Mouse (Mus musculus): ENCODE data around the gene Fbxl4. TPM values are rescaled to one million over a fixed set of nuclear protein-coding genes. Genes with fewer than 3 reads are reported as not detected.

Fbxl4 gene
- polyA plus RNA-seq, 1 experiment from 2014 or later = 12.6 TPM

DNA sequence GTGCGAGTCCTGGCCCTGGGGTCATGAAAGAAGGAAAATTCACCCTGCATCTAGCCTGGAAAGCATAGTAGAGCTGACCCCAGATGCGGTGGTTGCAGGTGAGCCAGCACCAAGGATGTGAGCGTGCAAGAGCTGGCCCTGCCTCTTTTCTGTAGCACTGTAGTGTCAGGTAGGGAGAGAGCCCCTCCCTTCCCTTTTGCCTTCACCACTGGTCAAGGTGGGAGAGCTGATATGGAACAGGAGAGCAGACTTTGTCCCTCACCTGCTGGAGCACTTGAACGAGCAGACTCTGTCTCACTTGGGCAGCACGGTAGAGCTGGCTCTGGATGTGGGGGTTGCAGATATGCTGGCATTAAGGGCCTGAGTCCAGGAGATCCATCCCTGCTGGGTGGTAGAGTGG, 39.7 kb downstream of the Fbxl4 start:
- Histone ChIP-seq H3K27ac (replicated peaks in 1 of 2; ENCODE audit: control insufficient read depth in 1 of 2, insufficient read depth in 1 of 2, low read depth in 2 of 2, low read length in 2 of 2) (no peak overlapping the region), H3K4me1 (ENCODE audit: control insufficient read depth in 2 of 2, insufficient read depth in 2 of 2, low read length in 2 of 2) (no peaks in the 10 kb centered on the region), H3K9me3 (ENCODE audit: control insufficient read depth, low read length) (no peaks in the 10 kb centered on the region), H3K9ac (ENCODE audit: low read length) (no peak overlapping the region), H3K36me3 (ENCODE audit: control insufficient read depth, insufficient read depth, low read length) (peaks cover 11% of the 10 kb centered on the region), H3K4me3 (ENCODE audit: control insufficient read depth in 1 of 2, insufficient read depth in 1 of 2, low read depth in 1 of 2, low read length in 2 of 2) (no peak overlapping the region), H3K27me3 (ENCODE audit: control insufficient read depth, insufficient read depth, low read length) (no peaks in the 10 kb centered on the region), H3K4me2 (ENCODE audit: low read length) (no peak overlapping the region)
- WGBS = 86% methylated on average over 5 of the region's 5 CpGs
- ATAC-seq (ENCODE audit: insufficient number of reproducible peaks, insufficient read depth, low FRiP score, low read depth) = no peak

DNA sequence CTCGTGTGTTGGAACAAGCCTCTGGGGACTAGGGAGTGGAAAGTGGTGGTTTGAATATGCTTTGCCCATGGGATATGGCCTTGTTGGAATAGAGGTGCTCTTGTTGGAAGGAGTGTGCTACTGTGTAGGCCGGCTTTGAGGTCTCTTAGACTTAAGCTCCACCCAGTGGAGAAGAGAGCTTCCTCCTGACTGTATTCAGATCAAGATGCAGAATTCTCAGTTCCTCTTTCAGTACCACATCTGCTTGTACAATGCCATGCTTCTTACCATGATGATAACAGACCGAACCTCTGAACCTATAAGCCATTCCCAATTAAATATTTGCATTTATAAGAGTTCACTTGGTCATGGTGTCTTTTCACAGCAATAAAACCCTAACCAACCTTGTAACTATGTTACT, 44.7 kb downstream of the Fbxl4 start:
- Histone ChIP-seq H3K4me2 (ENCODE audit: low read length) (no peak overlapping the region), H3K36me3 (ENCODE audit: control insufficient read depth, insufficient read depth, low read length) (peaks cover 14% of the 10 kb centered on the region), H3K4me1 (ENCODE audit: control insufficient read depth in 2 of 2, insufficient read depth in 2 of 2, low read length in 2 of 2) (no peaks in the 10 kb centered on the region), H3K9me3 (ENCODE audit: control insufficient read depth, low read length) (no peaks in the 10 kb centered on the region), H3K27ac (replicated peaks in 1 of 2; ENCODE audit: control insufficient read depth in 1 of 2, insufficient read depth in 1 of 2, low read depth in 2 of 2, low read length in 2 of 2) (no peak overlapping the region), H3K27me3 (ENCODE audit: control insufficient read depth, insufficient read depth, low read length) (no peaks in the 10 kb centered on the region), H3K4me3 (ENCODE audit: control insufficient read depth in 1 of 2, insufficient read depth in 1 of 2, low read depth in 1 of 2, low read length in 2 of 2) (no peak overlapping the region), H3K9ac (ENCODE audit: low read length) (no peak overlapping the region)
- 87% methylated on average over 3 of the region's 3 CpGs for WGBS
- ATAC-seq (ENCODE audit: insufficient number of reproducible peaks, insufficient read depth, low FRiP score, low read depth) = no peak

DNA sequence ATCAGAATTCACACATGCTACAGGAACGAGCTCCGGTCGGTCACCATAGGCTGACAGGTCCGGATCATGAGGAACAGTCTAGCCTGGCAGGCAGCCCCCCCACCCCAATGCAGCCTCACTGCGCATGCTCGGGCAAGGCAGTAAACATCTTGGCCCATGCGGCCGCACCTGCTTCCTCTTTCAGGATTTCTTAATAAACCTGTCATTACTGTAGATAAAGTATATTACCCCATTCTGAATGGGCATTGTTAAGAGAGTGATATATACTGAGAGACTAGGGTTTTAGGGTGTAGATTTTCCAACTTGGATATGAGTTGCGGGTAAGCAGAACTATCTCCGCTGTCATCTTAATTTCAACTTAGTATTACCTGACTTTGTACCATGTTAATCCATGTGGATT, 45.6 kb downstream of the Fbxl4 start:
- Histone ChIP-seq H3K4me2 (ENCODE audit: low read length) (no peak overlapping the region), H3K9me3 (ENCODE audit: control insufficient read depth, low read length) (no peaks in the 10 kb centered on the region), H3K4me3 (ENCODE audit: control insufficient read depth in 1 of 2, insufficient read depth in 1 of 2, low read depth in 1 of 2, low read length in 2 of 2) (no peak overlapping the region), H3K4me1 (ENCODE audit: control insufficient read depth in 2 of 2, insufficient read depth in 2 of 2, low read length in 2 of 2) (no peaks in the 10 kb centered on the region), H3K27me3 (ENCODE audit: control insufficient read depth, insufficient read depth, low read length) (no peaks in the 10 kb centered on the region), H3K9ac (ENCODE audit: low read length) (no peak overlapping the region), H3K27ac (replicated peaks in 1 of 2; ENCODE audit: control insufficient read depth in 1 of 2, insufficient read depth in 1 of 2, low read depth in 2 of 2, low read length in 2 of 2) (no peak overlapping the region), H3K36me3 (ENCODE audit: control insufficient read depth, insufficient read depth, low read length) (peaks cover 14% of the 10 kb centered on the region)
- 92% methylated on average over 10 of the region's 10 CpGs for WGBS
- no peak for ATAC-seq (ENCODE audit: insufficient number of reproducible peaks, insufficient read depth, low FRiP score, low read depth)

DNA sequence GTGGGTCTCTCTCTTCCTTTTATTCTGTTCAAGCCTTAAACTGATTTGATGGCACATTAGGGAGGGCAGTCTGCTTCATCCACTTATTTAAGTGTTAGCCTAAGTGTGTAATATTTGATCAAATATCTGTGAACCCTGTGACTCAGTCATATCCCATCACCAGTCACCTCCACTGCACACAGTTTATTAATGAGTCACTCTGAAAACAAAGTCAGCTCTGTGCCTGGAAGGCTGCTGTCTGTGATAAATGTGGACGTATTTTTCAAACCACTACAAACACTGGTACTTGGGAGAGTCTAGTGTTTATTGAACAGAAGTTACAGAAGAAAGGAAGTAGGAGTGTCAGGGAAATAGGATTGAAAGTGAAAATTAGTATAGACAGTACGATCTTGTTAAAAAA, 63.3 kb downstream of the Fbxl4 start:
- ATAC-seq (ENCODE audit: insufficient number of reproducible peaks, insufficient read depth, low FRiP score, low read depth) = no peak
- 43% methylated on average over 2 of the region's 2 CpGs for WGBS
- H3K27me3 ChIP-seq (ENCODE audit: control insufficient read depth, insufficient read depth, low read length) = no peaks in the 10 kb centered on the region
- H3K9me3 ChIP-seq (ENCODE audit: control insufficient read depth, low read length) = no peaks in the 10 kb centered on the region
- H3K4me2 ChIP-seq (ENCODE audit: low read length) = no peak overlapping the region
- H3K4me1 ChIP-seq (ENCODE audit: control insufficient read depth in 2 of 2, insufficient read depth in 2 of 2, low read length in 2 of 2) = no peaks in the 10 kb centered on the region
- no peak overlapping the region for H3K9ac ChIP-seq (ENCODE audit: low read length)
- no peak overlapping the region for H3K27ac ChIP-seq (replicated peaks in 1 of 2; ENCODE audit: control insufficient read depth in 1 of 2, insufficient read depth in 1 of 2, low read depth in 2 of 2, low read length in 2 of 2)
- no peak overlapping the region for H3K4me3 ChIP-seq (ENCODE audit: control insufficient read depth in 1 of 2, insufficient read depth in 1 of 2, low read depth in 1 of 2, low read length in 2 of 2)
- peaks cover 19% of the 10 kb centered on the region; the same call in 1 of the 2 replicates for H3K36me3 ChIP-seq (ENCODE audit: control insufficient read depth, insufficient read depth, low read length)

DNA sequence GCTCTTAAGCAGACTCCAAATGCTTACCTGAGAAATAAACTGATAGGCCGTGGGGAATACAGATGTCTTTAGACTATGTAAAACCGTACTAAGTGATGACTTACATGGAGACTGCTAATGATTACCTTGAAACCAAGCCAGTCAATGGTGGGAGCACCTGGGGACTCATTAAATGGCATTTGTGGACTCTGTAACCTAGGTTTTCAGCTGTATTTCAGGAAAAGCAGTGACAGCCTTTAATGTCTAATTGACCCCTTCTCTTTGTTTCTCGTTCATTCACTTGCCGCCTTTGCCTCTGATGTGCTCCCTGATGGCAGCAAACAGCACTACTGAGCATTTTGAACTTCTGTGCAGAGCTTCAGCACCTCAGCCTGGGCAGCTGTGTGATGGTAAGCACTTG, 65.1 kb downstream of the Fbxl4 start:
- peaks cover 24% of the 10 kb centered on the region for H3K36me3 ChIP-seq (ENCODE audit: control insufficient read depth, insufficient read depth, low read length)
- H3K27me3 ChIP-seq (ENCODE audit: control insufficient read depth, insufficient read depth, low read length) = no peaks in the 10 kb centered on the region
- no peak overlapping the region for H3K27ac ChIP-seq (replicated peaks in 1 of 2; ENCODE audit: control insufficient read depth in 1 of 2, insufficient read depth in 1 of 2, low read depth in 2 of 2, low read length in 2 of 2)
- H3K9me3 ChIP-seq (ENCODE audit: control insufficient read depth, low read length) = no peaks in the 10 kb centered on the region
- ATAC-seq (ENCODE audit: insufficient number of reproducible peaks, insufficient read depth, low FRiP score, low read depth) = no peak
- no peak overlapping the region for H3K9ac ChIP-seq (ENCODE audit: low read length)
- H3K4me3 ChIP-seq (ENCODE audit: control insufficient read depth in 1 of 2, insufficient read depth in 1 of 2, low read depth in 1 of 2, low read length in 2 of 2) = no peak overlapping the region
- no peak overlapping the region for H3K4me2 ChIP-seq (ENCODE audit: low read length)
- H3K4me1 ChIP-seq (ENCODE audit: control insufficient read depth in 2 of 2, insufficient read depth in 2 of 2, low read length in 2 of 2) = no peaks in the 10 kb centered on the region
- WGBS = 89% methylated on average over 4 of the region's 4 CpGs

DNA sequence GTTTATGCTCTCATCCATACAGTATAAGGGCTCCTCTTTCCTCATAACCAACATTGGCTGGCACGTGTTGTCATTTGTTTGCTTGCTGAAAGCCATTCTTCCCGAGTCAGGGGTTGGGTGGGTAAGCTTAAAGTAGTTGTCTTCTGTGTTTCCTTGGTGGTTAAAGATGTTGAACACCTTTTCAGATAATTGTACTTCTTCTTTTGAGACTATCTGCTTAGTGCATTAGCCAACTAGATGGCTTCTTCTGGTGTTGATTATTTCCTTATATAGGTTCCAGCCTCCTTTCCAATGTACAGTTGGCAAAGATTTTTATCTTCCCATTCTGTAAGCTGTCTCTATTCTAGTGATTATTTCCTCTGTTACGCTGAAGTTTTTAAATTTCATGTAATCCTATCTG, 70.8 kb downstream of the Fbxl4 start:
- WGBS = 93% methylated on average over 3 of the region's 3 CpGs
- H3K36me3 ChIP-seq (ENCODE audit: control insufficient read depth, insufficient read depth, low read length) = peaks cover 23% of the 10 kb centered on the region

DNA sequence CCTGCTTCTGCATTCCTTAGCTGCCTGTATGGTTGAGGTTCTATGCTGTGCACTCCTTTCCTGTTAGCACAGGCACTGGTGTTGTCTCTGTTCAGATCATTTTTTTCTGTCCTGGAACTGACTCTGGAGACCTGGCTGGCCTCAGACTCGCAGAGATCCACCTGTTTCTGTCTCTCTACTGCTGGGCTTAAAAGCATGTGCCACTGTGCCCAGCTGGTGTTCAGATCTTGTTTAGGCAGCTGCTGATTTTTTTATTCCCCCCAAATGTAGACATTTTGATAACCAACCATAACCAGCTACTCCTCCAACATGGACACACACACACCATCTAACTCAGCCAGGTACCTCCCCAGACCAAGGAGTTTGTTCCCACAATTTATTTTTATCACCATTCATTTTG, 112.2 kb downstream of the Fbxl4 start:
- no peak for ATAC-seq (ENCODE audit: insufficient number of reproducible peaks, insufficient read depth, low FRiP score, low read depth)
- no peaks in the 10 kb centered on the region for H3K36me3 ChIP-seq (ENCODE audit: control insufficient read depth, insufficient read depth, low read length)
- no peak overlapping the region for H3K9ac ChIP-seq (ENCODE audit: low read length)
- no peak overlapping the region for H3K27ac ChIP-seq (replicated peaks in 1 of 2; ENCODE audit: control insufficient read depth in 1 of 2, insufficient read depth in 1 of 2, low read depth in 2 of 2, low read length in 2 of 2)
- H3K4me3 ChIP-seq (ENCODE audit: control insufficient read depth in 1 of 2, insufficient read depth in 1 of 2, low read depth in 1 of 2, low read length in 2 of 2) = no peak overlapping the region
- no peak overlapping the region for H3K4me2 ChIP-seq (ENCODE audit: low read length)
- H3K27me3 ChIP-seq (ENCODE audit: control insufficient read depth, insufficient read depth, low read length) = 0 out of 2 replicates have a peak, but pooled peaks cover under 1% of the 10 kb centered on the region
- no peaks in the 10 kb centered on the region for H3K9me3 ChIP-seq (ENCODE audit: control insufficient read depth, low read length)
- WGBS = 83% methylated on average over 1 of the region's 1 CpGs
- H3K4me1 ChIP-seq (ENCODE audit: control insufficient read depth in 2 of 2, insufficient read depth in 2 of 2, low read length in 2 of 2) = no peaks in the 10 kb centered on the region

More for the DNA sequence above, 70.8 kb downstream of the Fbxl4 start:
- no peak overlapping the region for H3K4me2 ChIP-seq (ENCODE audit: low read length)
- no peaks in the 10 kb centered on the region for H3K9me3 ChIP-seq (ENCODE audit: control insufficient read depth, low read length)
- no peak overlapping the region for H3K27ac ChIP-seq (replicated peaks in 1 of 2; ENCODE audit: control insufficient read depth in 1 of 2, insufficient read depth in 1 of 2, low read depth in 2 of 2, low read length in 2 of 2)
- no peak overlapping the region for H3K4me3 ChIP-seq (ENCODE audit: control insufficient read depth in 1 of 2, insufficient read depth in 1 of 2, low read depth in 1 of 2, low read length in 2 of 2)
- no peaks in the 10 kb centered on the region for H3K27me3 ChIP-seq (ENCODE audit: control insufficient read depth, insufficient read depth, low read length)
- H3K9ac ChIP-seq (ENCODE audit: low read length) = no peak overlapping the region
- ATAC-seq (ENCODE audit: insufficient number of reproducible peaks, insufficient read depth, low FRiP score, low read depth) = no peak
- no peaks in the 10 kb centered on the region for H3K4me1 ChIP-seq (ENCODE audit: control insufficient read depth in 2 of 2, insufficient read depth in 2 of 2, low read length in 2 of 2)

DNA sequence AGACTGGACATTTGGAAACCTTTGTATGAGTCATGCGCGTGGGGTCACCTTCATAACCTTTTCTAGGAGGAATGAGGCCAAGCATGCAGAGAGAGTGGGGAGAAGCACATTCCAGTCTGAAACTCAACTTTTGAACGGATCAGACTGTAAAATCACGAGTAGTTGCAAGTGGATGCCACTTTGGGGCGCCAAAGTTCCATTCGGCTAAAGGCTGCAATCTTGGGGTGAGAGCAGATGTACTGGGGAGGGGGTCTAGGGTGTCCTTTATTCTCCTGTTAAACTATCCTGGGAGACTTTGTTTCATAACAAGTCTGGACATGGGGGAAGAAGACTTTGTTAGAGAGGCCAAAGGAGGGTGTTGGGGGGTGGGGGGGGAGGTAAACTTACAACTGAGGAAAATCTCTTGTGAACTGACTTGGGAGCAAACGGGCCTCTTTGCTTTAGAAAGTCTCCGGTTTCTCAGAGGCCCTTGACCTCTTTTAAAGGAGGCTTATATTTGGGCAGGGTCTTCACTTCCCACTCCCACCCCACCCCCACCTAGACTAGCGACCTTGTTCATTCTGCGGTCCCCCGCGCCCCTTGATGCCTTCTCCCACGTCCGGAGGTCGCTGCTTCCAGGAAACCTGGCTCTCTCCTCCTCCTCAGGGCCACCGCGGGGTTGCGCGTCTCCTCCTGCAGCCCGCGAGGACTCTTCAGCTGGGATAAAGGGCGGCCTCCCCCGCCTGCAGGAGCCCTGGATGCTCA, 119.8 kb downstream of the Fbxl4 start:
- H3K9ac ChIP-seq (ENCODE audit: low read length) = no peak overlapping the region
- H3K36me3 ChIP-seq (ENCODE audit: control insufficient read depth, insufficient read depth, low read length) = no peaks in the 10 kb centered on the region
- peaks cover 2 to 5% of the 10 kb centered on the region in 2 experiments; a peak in 1 of 4 replicates for H3K4me1 ChIP-seq (ENCODE audit: control insufficient read depth in 2 of 2, insufficient read depth in 2 of 2, low read length in 2 of 2)
- H3K4me2 ChIP-seq (ENCODE audit: low read length) = peak overlapping the region; percentile 68
- H3K27me3 ChIP-seq (ENCODE audit: control insufficient read depth, insufficient read depth, low read length) = peaks cover 73% of the 10 kb centered on the region
- under 1% methylated on average over 23 of the region's 23 CpGs for WGBS
- H3K4me3 ChIP-seq (ENCODE audit: control insufficient read depth in 1 of 2, insufficient read depth in 1 of 2, low read depth in 1 of 2, low read length in 2 of 2) = peak overlapping the region; percentile 28 to 38
- no peak for ATAC-seq (ENCODE audit: insufficient number of reproducible peaks, insufficient read depth, low FRiP score, low read depth)
- H3K27ac ChIP-seq (replicated peaks in 1 of 2; ENCODE audit: control insufficient read depth in 1 of 2, insufficient read depth in 1 of 2, low read depth in 2 of 2, low read length in 2 of 2) = no peak overlapping the region
- no peaks in the 10 kb centered on the region for H3K9me3 ChIP-seq (ENCODE audit: control insufficient read depth, low read length)
